Mouse (Mus musculus): Measurements from ENCODE around the gene Mrpl2. TPM values are rescaled to one million over a fixed set of nuclear protein-coding genes. Genes with fewer than 3 reads are reported as not detected.

Mrpl2 gene
- polyA plus RNA-seq, 1 experiment, result 116 TPM

DNA sequence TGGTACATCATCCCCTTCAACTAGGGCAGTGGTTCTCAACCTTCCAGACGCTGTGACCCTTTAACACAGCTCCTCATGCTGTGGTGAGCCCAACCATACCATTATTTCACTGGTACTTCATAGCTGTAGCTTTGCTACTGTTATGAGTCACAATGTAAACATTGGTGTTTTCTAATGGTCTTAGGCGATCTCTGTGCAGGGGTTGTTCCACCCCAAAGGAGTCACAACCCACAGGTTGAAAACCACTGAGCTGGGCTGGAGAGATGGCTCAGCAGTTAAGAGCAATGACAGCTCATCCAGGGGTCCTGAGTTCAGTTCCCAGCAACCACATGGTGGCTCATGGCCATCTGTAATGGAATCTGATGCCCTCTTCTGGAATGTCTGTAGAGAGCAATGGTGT lies 45.4 kb downstream of the Mrpl2 start:
- H3K36me3 ChIP-seq (ENCODE audit: control insufficient read depth, insufficient read depth, low read length), result no peaks in the 10 kb centered on the region
- TF ChIP-seq POLR2A (IDR thresholded peaks at IDR 0.05; ENCODE audit: low read depth, low read length) (no peak), CTCF (conservative IDR thresholded peaks at IDR 0.05; ENCODE audit: insufficient read depth, insufficient read length, low read depth, low read length) (no peak)
- WGBS, result 90% methylated on average over 2 of the region's 2 CpGs
- H3K4me3 ChIP-seq (ENCODE audit: insufficient read depth, low read depth, low read length), result no peak overlapping the region
- H3K4me1 ChIP-seq (ENCODE audit: control insufficient read depth, insufficient read depth, low read length), result no peaks in the 10 kb centered on the region
- no peak overlapping the region for H3K27ac ChIP-seq (ENCODE audit: insufficient read depth, low read depth, low read length)
- DNase-seq, result no peak
- H3K27me3 ChIP-seq (replicated peaks; ENCODE audit: control insufficient read depth, insufficient read depth, low read length), result no peaks in the 10 kb centered on the region

DNA sequence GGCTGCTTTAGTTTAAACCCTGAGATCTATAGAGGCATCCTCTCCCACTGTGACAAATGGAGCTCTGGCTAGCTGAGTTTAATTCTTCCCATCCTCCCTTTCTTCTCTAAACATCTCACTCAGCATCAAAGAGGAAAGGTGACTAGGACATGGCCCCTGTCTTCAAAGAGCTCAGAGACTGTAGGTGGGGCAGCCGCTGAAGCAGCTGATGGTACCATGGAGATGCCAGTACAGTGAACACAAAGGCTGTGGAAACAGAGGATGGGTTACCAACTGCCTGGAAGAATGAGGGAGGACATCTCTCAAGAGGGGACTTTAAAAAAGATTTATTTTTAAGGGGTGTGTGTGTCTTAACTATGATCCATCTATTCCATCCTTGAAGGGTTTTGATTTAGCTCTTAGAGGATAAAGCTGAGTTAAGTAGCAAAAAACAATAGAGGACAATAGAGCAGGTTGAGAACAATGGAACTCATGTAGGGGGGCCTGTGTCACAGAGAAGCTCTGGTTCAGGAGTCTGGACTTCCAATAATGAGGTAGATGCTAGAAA lies 48.6 kb downstream of the Mrpl2 start:
- DNase-seq, result no peak
- Histone ChIP-seq H3K27me3 (replicated peaks; ENCODE audit: control insufficient read depth, insufficient read depth, low read length) (no peaks in the 10 kb centered on the region), H3K4me1 (ENCODE audit: control insufficient read depth, insufficient read depth, low read length) (no peaks in the 10 kb centered on the region), H3K27ac (ENCODE audit: insufficient read depth, low read depth, low read length) (no peak overlapping the region), H3K36me3 (ENCODE audit: control insufficient read depth, insufficient read depth, low read length) (no peaks in the 10 kb centered on the region), H3K4me3 (ENCODE audit: insufficient read depth, low read depth, low read length) (no peak overlapping the region)
- WGBS, result 69% methylated on average over 1 of the region's 1 CpGs
- TF ChIP-seq CTCF (conservative IDR thresholded peaks at IDR 0.05; ENCODE audit: insufficient read depth, insufficient read length, low read depth, low read length) (no peak), POLR2A (IDR thresholded peaks at IDR 0.05; ENCODE audit: low read depth, low read length) (no peak)

DNA sequence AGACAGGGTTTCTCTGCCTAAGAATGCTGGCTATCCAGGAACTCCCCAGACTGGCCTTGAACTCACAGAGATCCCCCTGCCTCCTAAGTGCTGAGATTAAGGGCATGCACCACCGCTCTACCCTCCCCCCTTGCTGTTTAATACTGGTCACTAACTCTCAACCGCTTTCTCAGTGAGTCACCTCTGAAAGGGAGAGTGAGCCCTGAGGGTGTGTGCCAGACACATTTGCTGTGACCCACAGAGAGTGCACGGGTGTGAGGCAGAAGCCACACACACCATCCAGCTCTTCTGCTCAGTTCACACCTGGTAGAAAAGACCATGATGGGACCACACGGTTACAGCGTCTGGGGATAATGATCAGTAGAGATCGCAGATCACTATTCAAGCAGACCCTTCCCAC lies 52.5 kb downstream of the Mrpl2 start:
- Histone ChIP-seq H3K27ac (ENCODE audit: insufficient read depth, low read depth, low read length) (no peak overlapping the region), H3K4me3 (ENCODE audit: insufficient read depth, low read depth, low read length) (no peak overlapping the region), H3K36me3 (ENCODE audit: control insufficient read depth, insufficient read depth, low read length) (no peaks in the 10 kb centered on the region), H3K27me3 (replicated peaks; ENCODE audit: control insufficient read depth, insufficient read depth, low read length) (no peaks in the 10 kb centered on the region), H3K4me1 (ENCODE audit: control insufficient read depth, insufficient read depth, low read length) (no peaks in the 10 kb centered on the region)
- 84% methylated on average over 6 of the region's 6 CpGs for WGBS
- TF ChIP-seq CTCF (conservative IDR thresholded peaks at IDR 0.05; ENCODE audit: insufficient read depth, insufficient read length, low read depth, low read length), result no peak
- no peak for DNase-seq

DNA sequence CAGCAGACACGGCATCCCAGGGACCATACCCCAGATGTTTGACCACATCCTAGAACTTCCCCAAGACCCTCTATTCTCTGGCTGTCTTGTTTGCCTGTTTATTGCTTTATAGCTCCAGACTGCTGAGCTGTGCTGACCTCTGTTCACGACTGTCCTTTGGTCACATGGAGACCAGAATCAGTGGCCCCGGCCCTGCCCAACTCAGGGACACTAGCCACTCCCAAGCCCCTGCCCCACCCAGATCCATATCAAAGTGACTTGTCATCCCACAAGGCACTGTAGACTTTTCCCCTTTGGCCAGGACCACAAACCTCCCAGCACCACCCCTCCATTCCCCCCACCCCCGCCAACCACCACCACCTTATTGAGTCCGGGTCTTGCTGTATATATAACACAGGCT lies 53.2 kb downstream of the Mrpl2 start:
- no peaks in the 10 kb centered on the region for H3K36me3 ChIP-seq (ENCODE audit: control insufficient read depth, insufficient read depth, low read length)
- no peak overlapping the region for H3K27ac ChIP-seq (ENCODE audit: insufficient read depth, low read depth, low read length)
- no peak for DNase-seq
- no peaks in the 10 kb centered on the region for H3K27me3 ChIP-seq (replicated peaks; ENCODE audit: control insufficient read depth, insufficient read depth, low read length)
- H3K4me1 ChIP-seq (ENCODE audit: control insufficient read depth, insufficient read depth, low read length), result peaks cover 3% of the 10 kb centered on the region; the same call in 1 of the 2 replicates
- H3K4me3 ChIP-seq (ENCODE audit: insufficient read depth, low read depth, low read length), result no peak overlapping the region
- TF ChIP-seq CTCF (conservative IDR thresholded peaks at IDR 0.05; ENCODE audit: insufficient read depth, insufficient read length, low read depth, low read length) (no peak), POLR2A (IDR thresholded peaks at IDR 0.05; ENCODE audit: low read depth, low read length) (no peak)
- 72% methylated on average over 5 of the region's 5 CpGs for WGBS

Other genes starting within 250 kb of the Mrpl2 start
- 2.9 and 3.7 TPM in 2 replicates for gene Crip3, start 217.3 kb upstream of the Mrpl2 start, polyA plus RNA-seq (2012; rRNA removed)
- 164 and 283 TPM in 2 replicates for gene Slc22a7, start 207.8 kb upstream of the Mrpl2 start, polyA plus RNA-seq (2012; rRNA removed)
- gene Ttbk1, start 158.6 kb upstream of the Mrpl2 start, polyA plus RNA-seq (2012; rRNA removed), result 1.4 and 1.6 TPM in 2 replicates
- gene Dnph1, start 149.5 kb upstream of the Mrpl2 start, polyA plus RNA-seq (2012; rRNA removed), result 20.7 and 22.8 TPM in 2 replicates
- gene Cul9, start 99.8 kb upstream of the Mrpl2 start, polyA plus RNA-seq (2012; rRNA removed), result 27.0 and 32.4 TPM in 2 replicates
- gene Srf, start 90.1 kb upstream of the Mrpl2 start, polyA plus RNA-seq (2012; rRNA removed), result 67.0 and 86.3 TPM in 2 replicates
- 8.1 and 9.4 TPM in 2 replicates for gene Ptk7, start 16.7 kb upstream of the Mrpl2 start, polyA plus RNA-seq (2012; rRNA removed)
- 60.7 and 62.8 TPM in 2 replicates for gene Klc4, start 207 bp upstream of the Mrpl2 start, polyA plus RNA-seq (2012; rRNA removed)
- 30.2 and 34.0 TPM in 2 replicates for gene Cul7, start 4.1 kb downstream of the Mrpl2 start, polyA plus RNA-seq (2012; rRNA removed)
- gene Rrp36, start 28.1 kb downstream of the Mrpl2 start, polyA plus RNA-seq (2012; rRNA removed), result 37.1 and 41.1 TPM in 2 replicates
- gene Mea1, start 32.6 kb downstream of the Mrpl2 start, polyA plus RNA-seq (2012; rRNA removed), result 89.2 and 99.3 TPM in 2 replicates
- 88.6 and 90.6 TPM in 2 replicates for gene Klhdc3, start 34.7 kb downstream of the Mrpl2 start, polyA plus RNA-seq (2012; rRNA removed)
- 37.2 and 38.9 TPM in 2 replicates for gene Ppp2r5d, start 58.9 kb downstream of the Mrpl2 start, polyA plus RNA-seq (2012; rRNA removed)
- gene Pex6, start 65.2 kb downstream of the Mrpl2 start, polyA plus RNA-seq (2012; rRNA removed), result 68.2 and 84.1 TPM in 2 replicates
- 54.3 and 59.7 TPM in 2 replicates for gene Gnmt, start 82.9 kb downstream of the Mrpl2 start, polyA plus RNA-seq (2012; rRNA removed)
- gene Cnpy3, start 106.0 kb downstream of the Mrpl2 start, polyA plus RNA-seq (2012; rRNA removed), result 48.3 and 51.4 TPM in 2 replicates
- gene Ptcra, start 117.5 kb downstream of the Mrpl2 start, polyA plus RNA-seq (2012; rRNA removed), result 0.06 TPM in 1 of 2 replicates, not detected in the other
- gene 2310039H08Rik, start 126.4 kb downstream of the Mrpl2 start, polyA plus RNA-seq (2012; rRNA removed), result 131 and 174 TPM in 2 replicates
- gene Rpl7l1, start 136.4 kb downstream of the Mrpl2 start, polyA plus RNA-seq (2012; rRNA removed), result 30.5 and 38.4 TPM in 2 replicates
- 11.4 and 11.8 TPM in 2 replicates for gene Bicral, start 212.3 kb downstream of the Mrpl2 start, polyA plus RNA-seq (2012; rRNA removed)
- gene Tbcc, start 244.5 kb downstream of the Mrpl2 start, polyA plus RNA-seq (2012; rRNA removed), result 17.2 and 19.6 TPM in 2 replicates

Data from kidney, adult 2 months (tissue).